Mouse (Mus musculus): ENCODE measurements around the gene Amigo2.

- TF ChIP-seq POLR2A (IDR thresholded peaks at IDR 0.05; ENCODE audit: extremely low read depth, insufficient read depth, low read length) = no peak
- TF ChIP-seq CTCF (IDR thresholded peaks at IDR 0.05; ENCODE audit: low read depth, low read length) = no peak
These were observed 23.7 kb downstream of the Amigo2 start for GRCm38 (mm10) chr15:97223431-97223830.

Data from liver, adult 2 months (tissue).